Mouse (Mus musculus) brown adipose tissue, adult 24 weeks (tissue): Measurements from ENCODE around the gene Mical2. TPM values are rescaled to one million over a fixed set of nuclear protein-coding genes. Genes with fewer than 3 reads are reported as not detected.
A peak's percentile ranks its signal among the peaks of the same experiment; 100 is the strongest.

Experiments
- H3K27ac ChIP-seq: fragments of 200-500 bp; replicated peaks from 2 replicates; pipeline ENCODE4 v1.5.1; 2012; ENCODE audit warnings: low read depth, mild to moderate bottlenecking, low read length
- H3K4me1 ChIP-seq: fragments of 200-500 bp; 2 replicates; pipeline ENCODE4 v1.6.1; 2012; ENCODE audit warnings: low read length, mixed read lengths; ENCODE audit not compliant: control insufficient read depth, insufficient read depth, insufficient read length
- H3K4me3 ChIP-seq: fragments of 200-500 bp; 2 replicates; pipeline ENCODE4 v1.5.1; 2012; ENCODE audit warnings: low read depth, mild to moderate bottlenecking, low read length, moderate library complexity; ENCODE audit not compliant: insufficient read depth
- polyA plus RNA-seq: library from polyadenylated mRNA; stranded (reverse); fragments of >200 nt; gene quantifications from 2 replicates; pipeline ENCODE4 v1.2.4, GENCODE M21; 2012; ENCODE audit not compliant: missing spikeins, insufficient read depth, insufficient read length

The Mical2 gene
- polyA plus RNA-seq, 1 experiment: 18.7 TPM

DNA sequence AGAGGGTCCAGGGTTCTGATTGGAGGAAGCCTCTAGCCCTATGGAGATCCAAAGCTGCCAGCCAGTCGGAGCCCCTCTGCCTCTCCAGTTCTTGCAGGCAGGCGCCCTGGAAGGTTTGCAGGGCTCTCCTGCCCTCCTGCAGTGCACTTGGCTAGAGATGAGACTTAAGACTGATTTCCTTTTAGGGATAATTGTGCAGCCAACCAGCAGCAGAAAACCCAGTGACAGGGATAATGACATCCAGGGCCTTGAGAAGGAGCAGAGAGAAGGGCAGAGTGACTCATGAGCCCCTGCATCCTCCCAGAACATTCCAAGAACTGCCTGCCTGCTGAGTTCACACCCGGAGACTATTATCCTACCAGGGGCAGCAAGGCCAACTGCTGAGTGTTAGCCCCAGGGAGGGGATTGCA is 228.2 kb downstream of the Mical2 start:
- no peak overlapping the region for H3K4me3 ChIP-seq
- H3K27ac ChIP-seq: peak overlapping the region; percentile 10; the same call in 1 of the 2 replicates
- H3K4me1 ChIP-seq: peaks cover 28% of the 10 kb centered on the region

DNA sequence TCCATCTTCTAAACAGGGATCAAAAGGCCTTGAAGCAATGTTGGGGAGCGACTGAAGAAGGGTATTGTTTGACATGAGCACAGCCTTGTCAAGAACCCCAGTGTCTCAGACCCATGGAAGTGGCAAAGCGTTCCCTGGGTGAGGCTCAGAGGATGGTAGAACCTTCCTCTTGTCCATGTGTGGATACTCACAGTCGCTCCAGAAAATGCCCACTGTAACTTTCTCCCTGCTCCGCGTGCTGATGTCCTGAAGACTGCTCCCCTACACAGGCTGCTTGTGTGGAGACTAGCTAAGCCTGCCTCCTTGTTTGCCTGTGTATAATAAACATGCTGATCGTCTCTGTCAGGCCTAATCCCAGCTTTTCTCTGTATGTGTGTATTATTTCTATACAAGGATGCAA is 228.7 kb downstream of the Mical2 start:
- peak overlapping the region; percentile 10; the same call in 1 of the 2 replicates for H3K27ac ChIP-seq
- H3K4me1 ChIP-seq: peaks cover 28% of the 10 kb centered on the region
- H3K4me3 ChIP-seq: no peak overlapping the region

DNA sequence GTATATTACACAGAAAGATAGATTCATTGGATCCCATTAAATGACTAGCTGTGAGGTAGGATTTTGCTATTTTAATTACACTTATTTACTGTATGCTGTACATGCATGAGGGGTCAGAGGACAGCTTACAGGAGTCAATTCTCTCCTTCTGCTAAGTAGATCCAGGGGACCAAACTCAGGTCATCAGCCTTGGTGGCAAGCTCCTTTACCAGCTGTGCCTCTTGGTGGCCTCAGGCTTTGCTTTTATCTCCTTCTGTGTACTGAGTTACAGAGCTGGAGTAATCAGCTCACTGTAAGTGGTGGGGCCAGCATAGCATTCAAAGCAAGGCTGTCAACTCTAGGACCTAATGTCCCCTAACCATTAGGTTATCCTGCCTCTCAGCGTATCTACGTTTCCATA is 229.3 kb downstream of the Mical2 start:
- Histone ChIP-seq H3K27ac (no peak overlapping the region), H3K4me1 (peaks cover 28% of the 10 kb centered on the region), H3K4me3 (no peak overlapping the region)

DNA sequence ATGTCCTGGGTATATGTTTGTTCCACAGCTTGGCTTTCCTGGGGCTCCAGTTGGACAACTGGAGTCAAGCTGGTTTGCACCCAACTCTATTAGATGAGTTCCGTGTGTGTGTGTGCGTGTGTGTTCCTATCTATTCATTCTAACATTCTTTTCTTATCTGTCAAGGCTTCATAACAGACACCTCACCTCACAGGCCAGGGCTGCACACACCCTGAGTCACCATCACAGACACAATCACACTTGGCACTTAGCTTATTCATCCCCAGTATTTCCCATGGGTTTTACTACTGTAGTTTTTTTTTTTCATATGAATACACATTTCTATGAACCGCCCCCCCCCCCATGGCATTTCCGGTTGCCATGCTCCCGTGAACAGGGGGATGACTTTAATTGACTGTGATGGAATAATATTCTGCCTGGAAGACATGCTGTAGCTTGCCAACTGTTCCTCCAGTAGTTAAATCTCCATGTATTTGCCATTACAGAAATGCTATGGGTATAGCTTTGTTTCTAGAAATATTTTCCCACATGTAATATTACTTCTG is 230.0 kb downstream of the Mical2 start:
- Histone ChIP-seq H3K4me1 (peaks cover 28% of the 10 kb centered on the region), H3K27ac (no peak overlapping the region), H3K4me3 (no peak overlapping the region)

DNA sequence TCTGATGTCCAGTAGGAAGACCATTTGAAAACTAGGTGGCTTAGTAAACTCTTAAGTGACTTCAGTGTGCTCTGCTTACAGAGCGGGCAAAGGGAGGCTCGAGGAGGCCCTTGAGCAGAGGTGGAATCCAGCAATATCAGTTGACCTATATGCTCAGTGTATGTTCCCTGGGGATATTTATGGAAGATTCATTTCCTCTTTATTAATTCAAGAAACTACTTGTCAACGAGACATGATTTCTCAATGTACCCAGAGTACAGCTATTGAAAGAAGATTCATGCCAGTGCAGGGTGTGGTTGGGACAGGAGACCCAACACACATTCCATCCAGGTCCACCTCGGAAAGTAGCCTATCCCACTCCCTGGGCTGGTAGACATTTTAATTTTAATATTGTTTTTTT is 231.7 kb downstream of the Mical2 start:
- Histone ChIP-seq H3K4me1 (peaks cover 21% of the 10 kb centered on the region), H3K4me3 (no peak overlapping the region), H3K27ac (no peak overlapping the region)

DNA sequence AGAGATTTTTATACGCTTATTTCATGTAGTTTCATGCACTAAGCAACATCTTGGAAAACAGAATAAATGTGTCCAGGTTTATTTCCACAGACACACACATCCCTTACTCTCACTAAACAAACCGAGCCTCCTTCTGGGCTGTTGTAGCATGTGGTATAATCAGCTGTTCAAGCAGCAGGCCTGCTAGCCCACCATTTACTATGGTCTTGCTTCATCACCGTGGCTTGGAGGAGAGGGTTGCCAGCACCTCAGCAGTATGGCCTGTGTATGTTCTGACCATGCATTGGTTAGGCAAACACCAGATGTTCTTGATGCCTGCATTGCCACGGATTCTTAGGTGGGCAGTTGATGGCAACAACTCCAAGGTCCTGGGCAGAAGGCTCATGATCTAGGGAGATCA is 232.3 kb downstream of the Mical2 start:
- peaks cover 21% of the 10 kb centered on the region for H3K4me1 ChIP-seq
- no peak overlapping the region for H3K4me3 ChIP-seq
- no peak overlapping the region for H3K27ac ChIP-seq

DNA sequence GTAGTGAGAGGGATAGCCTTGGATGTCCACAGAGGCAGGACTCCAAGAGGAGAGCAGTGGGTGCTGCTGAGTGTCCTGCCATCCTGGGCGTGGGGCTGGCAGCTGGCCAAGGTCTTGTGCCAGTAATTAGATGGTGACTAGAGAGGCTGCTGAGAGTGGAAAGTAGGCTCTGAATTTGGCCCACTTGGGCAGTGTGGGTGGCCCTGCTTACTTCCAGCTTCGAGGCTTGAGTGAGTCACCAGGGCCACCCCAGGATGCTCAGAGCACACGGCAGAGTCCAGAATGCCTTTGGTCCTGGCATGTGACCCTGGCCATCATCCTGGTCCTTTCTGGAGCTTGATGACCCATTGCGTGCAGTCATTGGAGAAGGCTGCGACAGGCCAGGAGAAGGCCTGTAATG is 232.8 kb downstream of the Mical2 start:
- Histone ChIP-seq H3K4me1 (peaks cover 21% of the 10 kb centered on the region), H3K27ac (no peak overlapping the region), H3K4me3 (no peak overlapping the region)

Other genes starting within 250 kb of the Mical2 start
- 37.8 and 39.5 TPM in 2 replicates for gene Usp47, start 202.4 kb upstream of the Mical2 start, polyA plus RNA-seq
- gene Dkk3, start 66.8 kb upstream of the Mical2 start, polyA plus RNA-seq: 0.32 and 0.46 TPM in 2 replicates
- gene Parva, start 201.6 kb downstream of the Mical2 start, polyA plus RNA-seq: 28.3 and 32.1 TPM in 2 replicates